Mouse (Mus musculus) hematopoietic multipotent progenitor cell, adult 10-12 weeks (in vitro differentiated cells): ENCODE results near the gene Galnt2. TPM values are rescaled to one million over a fixed set of nuclear protein-coding genes. Genes with fewer than 3 reads are reported as not detected.

ENCODE experiments used
- polyA plus RNA-seq: library from polyadenylated mRNA; stranded (reverse); fragments of >175 nt; gene quantifications from 2 replicates; pipeline ENCODE4 v1.2.3, GENCODE M21; 2012; ENCODE audit warnings: low replicate concordance

Gene Galnt2
- polyA plus RNA-seq = 27.8 and 57.8 TPM in 2 replicates

DNA sequence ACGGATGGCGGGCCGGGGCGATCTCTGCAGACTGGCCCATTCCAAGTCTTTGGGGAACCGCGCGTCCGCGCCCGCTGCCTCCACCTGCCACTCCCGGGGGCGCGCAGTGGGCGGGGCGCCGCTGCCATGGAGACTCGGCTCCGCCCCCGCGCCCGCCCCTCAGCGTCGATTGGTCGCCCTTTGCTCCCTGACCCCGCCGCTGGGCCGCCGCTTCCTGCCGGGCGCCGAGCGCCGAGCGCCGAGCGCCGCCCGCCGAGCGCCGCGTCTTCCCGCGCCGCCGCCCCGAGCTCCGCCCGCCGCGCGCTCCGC is at the start of gene Galnt2:
TSS of gene Galnt2 (plus strand) at position 216 of the 309 bp plus-strand sequence.

Other genes starting within 250 kb of the Galnt2 start
- gene Abcb10, start 248.3 kb upstream of the Galnt2 start, polyA plus RNA-seq = 5.8 and 16.9 TPM in 2 replicates
- 15.7 and 25.6 TPM in 2 replicates for gene Taf5l, start 210.0 kb upstream of the Galnt2 start, polyA plus RNA-seq
- gene Urb2, start 209.9 kb upstream of the Galnt2 start, polyA plus RNA-seq = 1.4 and 2.8 TPM in 2 replicates
- 0.07 TPM in 1 of 2 replicates, not detected in the other for gene Pgbd5, start 208.3 kb downstream of the Galnt2 start, polyA plus RNA-seq